Mouse (Mus musculus) intestine, embryonic 15.5 days (tissue): ENCODE results near the gene Lrrc4. TPM values are rescaled to one million over a fixed set of nuclear protein-coding genes. Genes with fewer than 3 reads are reported as not detected.
A peak's percentile ranks its signal among the peaks of the same experiment; 100 is the strongest.

Experiments used
- ATAC-seq: fragments of 200-750 bp; cut with Nextera tagmentation; 2 replicates; pipeline ENCODE4 v1.8.0; 2017; ENCODE audit warnings: moderate TSS enrichment, moderate library complexity
- H3K27ac ChIP-seq: fragments of 300-500 bp; sonication (generic); 2 replicates; pipeline ENCODE4 v1.5.1; 2015; ENCODE audit warnings: mild to moderate bottlenecking, inconsistent platforms
- H3K27me3 ChIP-seq: fragments of 300-500 bp; sonication (generic); replicated peaks from 2 replicates; pipeline ENCODE4 v1.6.1; 2015; ENCODE audit warnings: inconsistent platforms
- H3K36me3 ChIP-seq: fragments of 300-500 bp; sonication (generic); 2 replicates; pipeline ENCODE4 v1.6.1; 2015; ENCODE audit warnings: inconsistent platforms
- H3K4me1 ChIP-seq: fragments of 300-500 bp; sonication (generic); replicated peaks from 2 replicates; pipeline ENCODE4 v1.6.1; 2015; ENCODE audit warnings: inconsistent platforms
- H3K4me2 ChIP-seq: fragments of 300-500 bp; sonication (generic); replicated peaks from 2 replicates; pipeline ENCODE4 v1.6.1; 2015; ENCODE audit warnings: mild to moderate bottlenecking, inconsistent platforms
- H3K4me3 ChIP-seq: fragments of 300-500 bp; sonication (generic); replicated peaks from 2 replicates; pipeline ENCODE4 v1.5.1; 2015; ENCODE audit warnings: inconsistent platforms
- H3K9ac ChIP-seq: fragments of 300-500 bp; sonication (generic); 2 replicates; pipeline ENCODE4 v1.6.1; 2015; ENCODE audit warnings: inconsistent platforms
- H3K9me3 ChIP-seq: fragments of 300-500 bp; sonication (generic); 2 replicates; pipeline ENCODE4 v1.6.1; 2016; ENCODE audit warnings: inconsistent platforms
- whole genome bisulfite sequencing: fragments of 180-500 bp; shearing (Covaris S2); methylation state at CpG from one replicate; pipeline ENCODE4 v1.1.7; 2015; 5-methylcytosine and 5-hydroxymethylcytosine counted together
- polyA plus RNA-seq: library from polyadenylated mRNA; unstranded; fragments of >200 nt; fragmentation: Nextera tagmentation; extraction: Ambion mirVana; gene quantifications from 2 replicates; pipeline ENCODE4 v1.2.1, GENCODE M21; 2015

Gene Lrrc4
- polyA plus RNA-seq: 0.31 and 0.52 TPM in 2 replicates

DNA sequence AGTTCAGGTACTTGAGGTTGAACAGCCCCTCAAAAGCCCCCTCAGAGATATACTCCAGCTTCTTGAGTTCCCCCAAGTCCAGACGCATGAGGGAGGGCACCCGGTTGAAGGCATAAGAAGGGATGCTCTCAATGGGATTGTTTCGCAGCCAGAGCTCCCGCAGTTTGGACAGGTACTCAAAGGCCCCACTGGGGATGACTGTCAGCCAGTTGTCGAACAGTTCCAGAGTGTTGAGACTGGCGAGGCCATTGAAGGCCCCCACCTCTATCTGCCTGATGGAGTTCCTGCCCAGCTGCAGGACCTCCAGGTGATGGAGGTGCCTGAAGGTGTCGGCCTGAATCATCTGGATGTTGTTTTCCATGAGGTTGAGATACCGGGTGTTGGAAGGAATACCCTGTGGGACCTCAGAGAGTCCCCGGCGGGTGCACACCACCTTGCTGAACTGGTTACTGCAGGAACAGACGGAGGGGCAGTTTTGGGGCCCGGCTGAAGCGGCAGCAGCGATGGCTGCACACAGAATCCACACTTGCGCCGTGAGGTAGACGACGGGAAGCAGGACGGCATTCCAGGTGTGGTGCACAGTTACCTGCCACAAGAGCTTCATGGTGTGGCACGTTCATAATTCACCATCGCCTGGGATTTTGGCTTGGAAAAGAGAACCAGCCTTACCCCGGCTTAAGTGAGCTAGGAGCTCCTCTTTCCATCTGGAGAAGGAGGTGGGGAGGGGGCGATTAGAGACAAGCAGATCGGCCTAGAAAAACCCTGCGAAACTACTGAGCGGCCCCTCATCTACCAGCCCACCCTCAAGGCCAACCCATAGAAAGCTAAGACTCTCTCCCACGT lies at the start of gene Lrrc4:
Lrrc4 (minus strand) TSS at position 737 of the 843 bp plus-strand sequence.
- no peaks in the 10 kb centered on the region for H3K36me3 ChIP-seq
- peaks cover 21% of the 10 kb centered on the region for H3K4me1 ChIP-seq
- no peaks in the 10 kb centered on the region for H3K9me3 ChIP-seq
- no peak for ATAC-seq
- peak within 1 kb of the TSS; percentile 59 for H3K9ac ChIP-seq
- peak within 1 kb of the TSS; percentile 61 for H3K4me3 ChIP-seq
- peaks cover 12% of the 10 kb centered on the region for H3K27me3 ChIP-seq
- no peak within 1 kb of the TSS for H3K27ac ChIP-seq
- 54% methylated on average over 27 of the region's 27 CpGs for WGBS
- H3K4me2 ChIP-seq: peak within 1 kb of the TSS; percentile 100

DNA sequence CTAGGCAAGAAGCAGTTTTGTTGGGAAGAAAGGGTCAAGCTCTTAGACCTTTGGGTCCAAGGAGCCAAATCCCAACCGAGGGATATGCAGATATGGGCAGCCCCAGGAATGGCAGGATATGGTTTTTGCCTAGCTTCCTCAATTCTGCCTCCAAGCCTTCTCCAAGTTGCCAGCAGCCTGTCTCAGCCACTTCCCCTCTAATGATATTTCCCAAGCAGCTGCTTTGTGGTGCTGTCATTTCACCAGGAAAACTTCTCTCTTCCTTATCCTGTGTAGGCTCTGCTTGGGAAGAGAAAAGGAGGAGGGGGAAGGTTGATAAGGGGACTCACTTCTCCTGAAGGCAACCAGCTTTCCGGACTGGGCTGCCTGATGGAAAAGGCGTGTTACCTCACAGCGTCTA lies 49.4 kb upstream of the Lrrc4 start:
- Histone ChIP-seq H3K27ac (no peak overlapping the region), H3K4me1 (0 out of 2 replicates have a peak, but pooled peaks cover 4% of the 10 kb centered on the region), H3K27me3 (no peaks in the 10 kb centered on the region), H3K4me2 (no peak overlapping the region), H3K9ac (no peak overlapping the region), H3K4me3 (no peak overlapping the region), H3K36me3 (peaks cover 14% of the 10 kb centered on the region; the same call in 1 of the 2 replicates), H3K9me3 (no peaks in the 10 kb centered on the region)
- WGBS: 77% methylated on average over 4 of the region's 4 CpGs
- no peak for ATAC-seq

DNA sequence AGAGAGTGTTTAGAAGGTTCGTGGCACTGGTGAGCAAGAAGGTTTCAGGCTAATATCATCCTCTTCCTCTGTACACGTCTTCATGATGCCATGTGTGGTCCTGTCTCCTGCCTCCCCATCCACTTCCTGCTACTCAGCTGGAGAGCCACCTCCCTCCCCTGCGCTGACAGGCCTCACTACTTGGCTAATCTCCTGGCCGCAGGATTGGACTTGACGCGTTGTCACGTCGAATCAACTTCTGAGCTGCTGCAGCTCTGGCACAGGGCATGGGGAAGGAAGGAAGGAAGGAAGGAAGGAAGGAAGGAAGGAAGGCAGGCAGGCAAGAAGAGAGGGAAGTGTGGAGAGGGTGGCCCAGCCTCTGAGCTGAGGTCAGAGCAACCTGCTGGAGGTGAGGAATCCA lies 47.8 kb upstream of the Lrrc4 start:
- H3K36me3 ChIP-seq: peaks cover 11% of the 10 kb centered on the region; the same call in 1 of the 2 replicates

DNA sequence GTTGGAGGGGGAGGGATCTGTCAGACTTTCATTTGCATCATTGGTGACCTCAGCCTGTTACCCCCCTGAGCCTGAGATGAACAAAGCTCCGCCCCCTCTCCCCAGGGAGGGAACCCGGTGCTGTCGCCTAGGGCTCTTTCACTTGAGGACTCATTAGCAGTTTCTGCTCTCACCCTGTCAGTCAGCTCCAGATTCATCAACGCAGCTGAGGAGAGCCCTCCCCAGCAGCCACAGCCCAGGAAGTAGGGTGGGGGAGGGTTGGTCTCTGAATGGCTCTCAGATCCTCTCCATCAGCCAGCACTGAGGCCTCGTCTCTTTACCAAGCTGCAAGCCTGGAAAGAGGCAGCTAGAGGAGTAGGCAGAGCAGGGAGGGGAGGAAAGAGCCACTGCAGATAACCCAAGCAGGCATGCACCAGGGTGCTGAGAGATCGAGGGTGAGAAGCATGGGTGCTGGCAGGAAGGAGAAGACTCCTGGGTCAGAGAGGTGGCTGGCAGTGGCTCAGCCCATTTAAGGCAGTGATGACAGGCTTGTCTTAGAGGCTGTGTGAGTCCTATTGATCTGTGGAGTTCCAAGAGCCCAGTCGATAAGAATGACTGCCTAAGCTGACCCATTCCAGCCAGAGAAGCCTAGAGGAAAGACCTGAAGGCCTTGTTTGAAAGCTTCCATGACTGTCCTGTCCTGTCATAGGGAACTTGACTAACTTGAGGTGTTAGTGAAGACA lies 46.6 kb upstream of the Lrrc4 start:
- Histone ChIP-seq H3K4me2 (no peak overlapping the region), H3K27me3 (no peaks in the 10 kb centered on the region), H3K27ac (no peak overlapping the region), H3K9ac (no peak overlapping the region), H3K4me3 (no peak overlapping the region), H3K36me3 (peaks cover 4% of the 10 kb centered on the region; the same call in 1 of the 2 replicates), H3K4me1 (peaks cover 16% of the 10 kb centered on the region), H3K9me3 (no peaks in the 10 kb centered on the region)
- no peak for ATAC-seq
- 39% methylated on average over 7 of the region's 7 CpGs for WGBS

More for the DNA sequence above, 47.8 kb upstream of the Lrrc4 start:
- ATAC-seq: no peak
- H3K27ac ChIP-seq: no peak overlapping the region
- 80% methylated on average over 8 of the region's 8 CpGs for WGBS
- H3K9me3 ChIP-seq: no peaks in the 10 kb centered on the region
- H3K4me2 ChIP-seq: no peak overlapping the region
- H3K4me1 ChIP-seq: 0 out of 2 replicates have a peak, but pooled peaks cover 8% of the 10 kb centered on the region
- H3K27me3 ChIP-seq: no peaks in the 10 kb centered on the region
- no peak overlapping the region for H3K4me3 ChIP-seq
- no peak overlapping the region for H3K9ac ChIP-seq

DNA sequence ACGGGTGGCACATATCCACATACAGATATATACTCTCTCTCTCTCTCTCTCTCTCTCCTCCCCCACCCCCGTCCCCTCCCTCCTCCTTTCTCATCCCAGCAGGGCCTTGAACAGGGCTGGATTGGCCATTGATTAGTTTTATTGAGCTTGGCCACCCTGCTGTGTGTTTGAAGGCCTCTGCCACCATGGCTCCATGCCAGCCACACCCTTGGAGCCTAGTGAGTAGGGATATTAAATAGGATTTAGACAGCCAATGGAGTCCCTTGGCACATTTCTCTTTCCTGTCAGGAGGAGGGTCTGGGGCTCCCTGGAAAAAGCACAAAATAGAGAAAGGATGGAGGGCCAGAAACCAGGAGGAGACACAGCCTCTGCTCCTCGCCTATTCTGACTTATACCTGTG lies 44.9 kb upstream of the Lrrc4 start:
- H3K4me2 ChIP-seq: no peak overlapping the region
- H3K27me3 ChIP-seq: no peaks in the 10 kb centered on the region
- peak; percentile 31; the same call in 1 of the 2 replicates for ATAC-seq
- WGBS: 64% methylated on average over 3 of the region's 3 CpGs
- no peaks in the 10 kb centered on the region for H3K9me3 ChIP-seq
- H3K4me3 ChIP-seq: no peak overlapping the region
- peaks cover 20% of the 10 kb centered on the region for H3K4me1 ChIP-seq
- no peak overlapping the region for H3K27ac ChIP-seq
- 0 out of 2 replicates have a peak, but pooled peaks cover 4% of the 10 kb centered on the region for H3K36me3 ChIP-seq
- H3K9ac ChIP-seq: no peak overlapping the region

DNA sequence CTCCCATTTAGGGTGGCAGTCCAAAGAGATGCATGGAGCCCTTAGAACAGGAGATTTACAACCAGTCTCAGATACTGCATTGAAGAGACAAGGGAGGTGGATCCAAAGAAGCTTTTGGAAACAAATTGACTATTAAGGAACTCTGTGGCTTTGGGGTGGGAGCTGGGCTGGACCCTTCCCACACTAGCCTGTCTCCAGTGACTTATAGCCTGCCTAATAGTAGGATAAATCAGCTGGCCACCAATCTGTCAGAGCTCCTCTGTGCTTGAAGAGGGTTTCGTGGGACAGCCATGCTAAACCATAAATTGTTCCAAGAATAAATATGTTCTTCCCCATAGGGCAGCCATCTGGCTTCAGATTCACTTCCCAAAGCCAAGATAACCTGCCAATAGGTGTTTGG lies 43.8 kb upstream of the Lrrc4 start:
- no peak overlapping the region for H3K4me2 ChIP-seq
- H3K9ac ChIP-seq: no peak overlapping the region
- H3K27ac ChIP-seq: no peak overlapping the region
- no peaks in the 10 kb centered on the region for H3K27me3 ChIP-seq
- no peaks in the 10 kb centered on the region for H3K9me3 ChIP-seq
- H3K36me3 ChIP-seq: 0 out of 2 replicates have a peak, but pooled peaks cover 4% of the 10 kb centered on the region
- no peak overlapping the region for H3K4me3 ChIP-seq
- H3K4me1 ChIP-seq: peaks cover 20% of the 10 kb centered on the region
- no peak for ATAC-seq
- WGBS: 82% methylated on average over 1 of the region's 1 CpGs

DNA sequence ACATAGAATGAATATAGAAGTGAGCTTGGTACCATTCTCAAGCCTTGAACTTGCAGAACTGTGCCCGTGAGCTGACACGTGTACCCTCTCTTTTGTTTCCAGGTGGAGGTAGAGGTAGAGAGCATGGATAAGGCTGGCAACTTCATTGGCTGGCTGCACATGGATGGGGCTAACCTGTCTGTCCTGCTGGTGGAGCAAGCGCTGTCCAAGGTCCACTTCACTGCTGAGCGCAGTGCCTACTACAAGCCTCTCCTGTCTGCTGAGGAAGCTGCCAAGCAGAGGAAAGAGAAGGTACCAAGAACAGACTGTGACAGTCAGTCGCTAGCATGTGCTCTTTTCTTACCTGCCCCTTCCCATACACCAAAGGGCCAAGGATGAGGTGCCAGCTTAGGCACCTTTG lies 43.2 kb upstream of the Lrrc4 start:
- H3K4me2 ChIP-seq: no peak overlapping the region
- no peak overlapping the region for H3K27ac ChIP-seq
- no peaks in the 10 kb centered on the region for H3K9me3 ChIP-seq
- no peak overlapping the region for H3K9ac ChIP-seq
- peaks cover 20% of the 10 kb centered on the region for H3K4me1 ChIP-seq
- 82% methylated on average over 5 of the region's 5 CpGs for WGBS
- no peak overlapping the region for H3K4me3 ChIP-seq
- H3K36me3 ChIP-seq: 0 out of 2 replicates have a peak, but pooled peaks cover 4% of the 10 kb centered on the region
- peak; percentile 46; the same call in 1 of the 2 replicates for ATAC-seq
- H3K27me3 ChIP-seq: no peaks in the 10 kb centered on the region

DNA sequence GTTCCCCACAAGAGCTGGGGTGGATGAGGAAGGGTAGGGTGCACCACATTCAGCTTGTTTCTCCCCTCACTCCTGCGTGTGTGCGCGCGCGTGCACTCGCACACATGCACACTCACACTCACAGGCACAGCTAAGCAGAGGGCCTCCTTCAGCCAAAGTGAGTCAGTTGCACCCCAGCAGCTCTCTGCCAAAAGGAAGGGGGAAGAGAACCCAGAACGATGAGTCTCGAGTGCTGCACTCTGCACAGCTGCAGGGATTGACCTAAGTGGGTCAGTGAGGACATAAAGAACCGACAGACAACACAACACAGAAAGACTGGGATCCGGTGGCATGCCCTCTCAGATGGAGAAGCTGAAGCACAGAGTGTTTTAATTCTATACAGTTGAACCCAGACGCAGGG lies 42.5 kb upstream of the Lrrc4 start:
- peak; percentile 7; the same call in 1 of the 2 replicates for ATAC-seq
- 0 out of 2 replicates have a peak, but pooled peaks cover 4% of the 10 kb centered on the region for H3K36me3 ChIP-seq
- H3K4me2 ChIP-seq: no peak overlapping the region
- no peak overlapping the region for H3K4me3 ChIP-seq
- WGBS: 71% methylated on average over 11 of the region's 11 CpGs
- peaks cover 20% of the 10 kb centered on the region for H3K4me1 ChIP-seq
- H3K27me3 ChIP-seq: no peaks in the 10 kb centered on the region
- H3K27ac ChIP-seq: no peak overlapping the region
- H3K9me3 ChIP-seq: no peaks in the 10 kb centered on the region
- H3K9ac ChIP-seq: no peak overlapping the region

DNA sequence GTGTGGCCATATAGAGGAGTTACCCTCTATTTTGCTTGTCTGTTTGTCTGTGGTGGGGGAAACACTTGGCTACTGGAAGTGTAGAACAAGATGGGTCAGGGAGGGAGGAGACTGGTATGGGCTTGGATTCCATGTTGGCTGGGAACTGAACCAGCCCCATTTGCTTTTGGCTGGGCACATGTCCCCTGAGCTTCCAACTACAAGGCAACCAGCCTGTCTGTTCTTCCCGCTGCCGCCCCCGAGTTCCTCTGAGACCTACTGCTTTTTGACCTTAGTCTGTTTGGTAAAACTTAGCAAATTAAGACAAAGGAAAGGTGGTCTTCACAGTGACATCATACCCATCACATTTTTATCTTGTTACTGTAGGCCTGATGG lies 40.9 kb upstream of the Lrrc4 start:
- ATAC-seq: no peak
- Histone ChIP-seq H3K27ac (no peak overlapping the region), H3K27me3 (no peaks in the 10 kb centered on the region), H3K9ac (no peak overlapping the region), H3K36me3 (0 out of 2 replicates have a peak, but pooled peaks cover 4% of the 10 kb centered on the region), H3K4me2 (no peak overlapping the region), H3K4me1 (peaks cover 24% of the 10 kb centered on the region), H3K4me3 (no peak overlapping the region), H3K9me3 (no peaks in the 10 kb centered on the region)
- whole genome bisulfite sequencing: 89% methylated on average over 3 of the region's 3 CpGs

DNA sequence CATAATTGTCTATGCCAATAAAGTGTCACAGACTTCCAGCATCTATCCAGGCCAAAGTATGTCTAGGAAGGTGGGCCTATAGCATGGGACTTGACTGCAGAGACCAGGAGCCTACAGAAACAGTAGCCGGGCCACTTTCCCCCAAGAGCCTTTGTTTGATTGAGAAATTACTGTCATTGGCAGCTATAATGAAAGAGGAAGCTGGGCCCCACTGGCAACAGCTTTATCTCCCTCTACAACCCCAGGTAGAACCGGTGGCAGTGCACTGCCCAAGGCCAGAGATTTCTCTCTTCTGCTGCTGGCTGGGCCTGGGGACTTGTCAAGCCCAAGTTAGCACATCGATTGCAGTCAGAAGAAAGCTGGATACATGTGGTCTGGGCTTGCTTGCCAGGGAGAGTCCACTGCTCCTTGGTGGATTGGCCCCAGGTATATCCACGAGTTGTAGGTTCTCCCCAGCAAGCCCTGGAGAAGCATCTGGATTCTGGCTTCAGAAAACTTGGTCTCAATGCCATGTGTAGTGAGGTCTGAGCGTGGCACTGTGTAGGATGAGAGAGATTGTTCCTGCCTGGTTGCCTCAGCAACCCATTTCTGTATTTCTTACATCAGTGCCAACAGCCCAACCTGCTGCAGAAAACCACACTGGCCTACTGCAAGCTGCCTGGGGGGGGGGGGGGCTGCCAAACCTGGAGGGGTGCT lies 40.3 kb upstream of the Lrrc4 start:
- 73% methylated on average over 5 of the region's 5 CpGs for WGBS
- no peak overlapping the region for H3K4me3 ChIP-seq
- ATAC-seq: no peak
- no peak overlapping the region for H3K9ac ChIP-seq
- H3K9me3 ChIP-seq: no peaks in the 10 kb centered on the region
- no peaks in the 10 kb centered on the region for H3K27me3 ChIP-seq
- no peak overlapping the region for H3K4me2 ChIP-seq
- H3K4me1 ChIP-seq: peaks cover 29% of the 10 kb centered on the region
- no peak overlapping the region for H3K27ac ChIP-seq
- H3K36me3 ChIP-seq: 0 out of 2 replicates have a peak, but pooled peaks cover 4% of the 10 kb centered on the region

DNA sequence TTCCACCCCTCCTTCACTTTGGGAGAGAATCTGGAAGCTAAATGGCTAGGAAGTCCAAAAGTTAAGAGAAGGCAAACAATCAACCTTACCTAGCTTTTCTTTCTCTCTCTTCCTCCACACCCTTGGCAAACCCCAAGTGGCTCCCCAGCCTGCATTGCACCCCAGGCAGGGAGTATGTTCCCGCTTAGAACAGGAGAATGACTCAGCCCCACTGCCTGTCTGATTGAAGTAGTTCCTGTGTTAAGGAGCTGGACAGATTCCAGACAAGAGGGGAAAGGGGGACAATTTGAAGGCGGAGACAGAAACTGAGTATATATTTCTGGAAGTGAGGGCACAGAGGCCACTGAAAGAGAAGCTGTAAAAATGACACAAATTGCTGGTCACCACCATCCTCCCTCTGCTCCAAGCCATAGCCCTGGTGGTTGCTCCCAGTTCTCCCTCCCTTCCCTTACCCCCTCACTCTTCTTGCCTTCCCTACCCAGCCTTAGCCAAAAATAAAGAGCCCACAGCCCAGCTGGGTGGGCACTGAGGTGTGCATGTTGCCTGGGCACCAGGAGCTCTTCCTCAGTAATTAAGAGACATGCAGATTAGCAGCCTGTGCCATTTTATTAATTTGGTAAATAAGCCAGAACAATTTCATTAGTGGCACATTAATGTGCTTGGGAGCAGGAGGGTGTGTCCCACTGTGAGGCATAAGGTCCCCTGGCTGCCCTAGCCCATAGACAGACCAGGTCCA lies 36.1 kb upstream of the Lrrc4 start:
- no peaks in the 10 kb centered on the region for H3K9me3 ChIP-seq
- WGBS: 24% methylated on average over 2 of the region's 2 CpGs
- H3K36me3 ChIP-seq: no peaks in the 10 kb centered on the region
- H3K4me1 ChIP-seq: peaks cover 28% of the 10 kb centered on the region
- 0 out of 2 replicates have a peak overlapping the region, but pooled peaks have one; percentile 11 for H3K27ac ChIP-seq
- H3K9ac ChIP-seq: no peak overlapping the region
- H3K4me2 ChIP-seq: no peak overlapping the region
- ATAC-seq: peak; percentile 71
- no peaks in the 10 kb centered on the region for H3K27me3 ChIP-seq
- no peak overlapping the region for H3K4me3 ChIP-seq
